Mouse (Mus musculus): ENCODE measurements at regions not wholly inside any gene's neighbourhood (a gene's known extent, or its start where the extent isn't known, plus 50 kb on each side); places are given as distances from the start of the nearest gene placed in this dataset.

GRCm38 (mm10) chr15:36924171-36924570 is 83.4 kb downstream of the Zfp706 start:
- no peak for TF ChIP-seq CTCF (IDR thresholded peaks at IDR 0.05 in 2 of 3, conservative IDR thresholded peaks at IDR 0.05 in 1 of 3; ENCODE audit: control insufficient read depth in 1 of 3, insufficient read depth in 1 of 3, low read depth in 2 of 3, low read length in 3 of 3, poor library complexity in 1 of 3, severe bottlenecking in 1 of 3)
- no peak for TF ChIP-seq ETS1 (IDR thresholded peaks at IDR 0.05; ENCODE audit: low read depth, low read length)
- TF ChIP-seq MEF2A (IDR thresholded peaks at IDR 0.05; ENCODE audit: extremely low read depth, insufficient replicate concordance, low read depth, low read length, poor library complexity, severe bottlenecking): no peak
- TF ChIP-seq POLR2A (IDR thresholded peaks at IDR 0.05; ENCODE audit: control insufficient read depth in 1 of 2, insufficient read depth in 1 of 2, low read depth in 1 of 2, low read length in 2 of 2, poor library complexity in 1 of 2): no peak
- TF ChIP-seq E2F4 (IDR thresholded peaks at IDR 0.05; ENCODE audit: borderline replicate concordance, low read depth, low read length): no peak
- TF ChIP-seq USF2 (IDR thresholded peaks at IDR 0.05; ENCODE audit: borderline replicate concordance in 1 of 2, insufficient read depth in 1 of 2, low read depth in 1 of 2, low read length in 2 of 2): no peak
- no peak for TF ChIP-seq EP300 (IDR thresholded peaks at IDR 0.05; ENCODE audit: low read depth in 1 of 2, low read length in 2 of 2)
- no peak for TF ChIP-seq JUND (IDR thresholded peaks at IDR 0.05; ENCODE audit: low read depth, low read length)

All from MEL (cell line).